In the genomic region with DNA sequence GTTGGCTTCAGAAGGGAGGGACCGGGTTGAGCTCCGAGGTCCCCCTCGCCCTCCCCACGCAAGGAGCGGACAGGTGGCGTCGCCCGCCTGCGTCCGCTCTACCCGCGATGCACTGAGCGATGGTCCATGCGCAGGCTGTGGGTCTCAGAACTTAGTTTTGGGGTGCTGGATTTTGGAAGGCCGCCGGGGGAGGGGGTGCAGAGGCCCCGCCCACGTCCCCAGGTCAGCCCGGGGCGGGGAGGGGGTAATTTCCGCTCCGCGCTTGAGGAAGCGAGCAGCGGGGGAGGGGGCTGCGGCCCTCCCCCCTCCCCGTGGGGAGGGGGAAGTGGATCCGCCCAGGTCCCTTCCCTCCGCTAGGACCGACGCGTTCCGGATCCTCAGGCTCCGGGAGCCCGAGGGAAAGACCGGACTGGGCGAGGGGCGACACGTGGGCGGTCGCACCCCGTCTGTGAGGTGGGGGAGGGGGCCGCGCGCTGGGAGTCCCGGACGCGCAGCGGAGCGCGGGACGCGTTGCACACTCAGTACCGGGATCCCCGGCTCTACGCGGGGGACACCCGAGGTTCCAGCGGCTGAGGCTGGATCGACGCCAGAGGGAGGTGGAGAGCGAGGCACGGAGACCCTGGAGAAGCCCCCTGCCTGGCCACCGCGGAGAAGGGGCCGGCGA, we compare ENCODE assay signal across 8 mouse cellular contexts. TPM values are rescaled to one million over a fixed set of nuclear protein-coding genes. Genes with fewer than 3 reads are reported as not detected.
DNase-seq lines count a peak whose midpoint lies in the region; ATAC-seq and TF ChIP-seq lines count a peak whose summit lies in the region.

No protein-coding gene starts in this region.

- no peaks in the 10 kb centered on the region for H3K9me3 ChIP-seq in kidney, embryonic 15.5 days (replicated peaks)
- no peaks in the 10 kb centered on the region for H3K9me3 ChIP-seq in heart, embryonic 14.5 days (ENCODE audit: control insufficient read depth, low read length)
- no peaks in the 10 kb centered on the region for H3K9me3 ChIP-seq in limb, embryonic 12.5 days
- H3K9me3 ChIP-seq in neural tube, embryonic 14.5 days (ENCODE audit: control insufficient read depth, low read length), result no peaks in the 10 kb centered on the region

- H3K4me1 ChIP-seq in kidney, embryonic 15.5 days, result peaks cover 30% of the 10 kb centered on the region
- H3K4me1 ChIP-seq in bone marrow macrophage, adult 2 months (ENCODE audit: control insufficient read depth, insufficient read depth, low read length), result no peaks in the 10 kb centered on the region
- H3K4me1 ChIP-seq in heart, embryonic 14.5 days (ENCODE audit: control insufficient read depth in 2 of 2, insufficient read depth in 2 of 2, low read length in 2 of 2), result peaks cover 2 to 14% of the 10 kb centered on the region in 2 experiments; a peak in 3 of 4 replicates
- peaks cover 20% of the 10 kb centered on the region for H3K4me1 ChIP-seq in limb, embryonic 12.5 days (replicated peaks)
- peaks cover 4% of the 10 kb centered on the region; the same call in 1 of the 2 replicates for H3K4me1 ChIP-seq in neural tube, embryonic 14.5 days (ENCODE audit: control insufficient read depth, insufficient read depth, low read length)

- no peak for TF ChIP-seq CTCF in bone marrow macrophage, adult 2 months (IDR thresholded peaks at IDR 0.05; ENCODE audit: low read depth, low read length)

- H3K4me2 ChIP-seq in kidney, embryonic 15.5 days, result peak overlapping the region; percentile 99
- H3K4me2 ChIP-seq in heart, embryonic 14.5 days (ENCODE audit: low read length), result peak overlapping the region; percentile 99
- peak overlapping the region; percentile 97 for H3K4me2 ChIP-seq in limb, embryonic 12.5 days
- peak overlapping the region; percentile 71 for H3K4me2 ChIP-seq in neural tube, embryonic 14.5 days (ENCODE audit: low read depth, low read length)

- no peak for DNase-seq in kidney, adult 8-10 months
- DNase-seq in layer of hippocampus, adult 18-20 months (ENCODE audit: low spot score in 2 of 2), result no peak
- DNase-seq in cerebellum, adult 11-12 months, result no peak

- peak overlapping the region; percentile 96 for H3K27ac ChIP-seq in kidney, embryonic 15.5 days
- no peak overlapping the region for H3K27ac ChIP-seq in bone marrow macrophage, adult 2 months (ENCODE audit: insufficient read depth, low read depth, low read length)
- H3K27ac ChIP-seq in heart, embryonic 14.5 days (replicated peaks in 1 of 2; ENCODE audit: control insufficient read depth in 1 of 2, insufficient read depth in 1 of 2, low read depth in 2 of 2, low read length in 2 of 2), result peak overlapping the region; percentile 56 to 95
- peak overlapping the region; percentile 100 for H3K27ac ChIP-seq in limb, embryonic 12.5 days
- peak overlapping the region; percentile 88 for H3K27ac ChIP-seq in neural tube, embryonic 14.5 days (ENCODE audit: low read depth, low read length)

- H3K9ac ChIP-seq in kidney, embryonic 15.5 days, result peak overlapping the region; percentile 97
- H3K9ac ChIP-seq in heart, embryonic 14.5 days (ENCODE audit: low read length), result peak overlapping the region; percentile 97
- H3K9ac ChIP-seq in limb, embryonic 12.5 days (replicated peaks), result peak overlapping the region; percentile 88
- H3K9ac ChIP-seq in neural tube, embryonic 14.5 days (replicated peaks; ENCODE audit: low read depth, low read length), result peak overlapping the region; percentile 74

- H3K4me3 ChIP-seq in kidney, embryonic 15.5 days (replicated peaks), result peak overlapping the region; percentile 92
- H3K4me3 ChIP-seq in bone marrow macrophage, adult 2 months (ENCODE audit: insufficient read depth, low read length), result peak overlapping the region; percentile 20
- H3K4me3 ChIP-seq in heart, embryonic 14.5 days (ENCODE audit: control insufficient read depth in 1 of 2, insufficient read depth in 1 of 2, low read depth in 1 of 2, low read length in 2 of 2), result peak overlapping the region; percentile 69 to 87
- H3K4me3 ChIP-seq in limb, embryonic 12.5 days (replicated peaks), result peak overlapping the region; percentile 95
- H3K4me3 ChIP-seq in neural tube, embryonic 14.5 days (ENCODE audit: low read depth, low read length), result peak overlapping the region; percentile 77

- peak; percentile 83 for ATAC-seq in kidney, embryonic 15.5 days (replicated peaks; ENCODE audit: low FRiP score)
- peak; percentile 59 for ATAC-seq in heart, embryonic 14.5 days (ENCODE audit: insufficient number of reproducible peaks, insufficient read depth, low FRiP score, low read depth)
- ATAC-seq in limb, embryonic 12.5 days (ENCODE audit: insufficient number of reproducible peaks, insufficient read depth, low FRiP score, low TSS enrichment, low read depth), result peak; percentile 82
- ATAC-seq in neural tube, embryonic 14.5 days (ENCODE audit: low read depth), result peak; percentile 76

- no peaks in the 10 kb centered on the region for H3K36me3 ChIP-seq in kidney, embryonic 15.5 days
- H3K36me3 ChIP-seq in heart, embryonic 14.5 days (ENCODE audit: control insufficient read depth, insufficient read depth, low read length), result no peaks in the 10 kb centered on the region
- no peaks in the 10 kb centered on the region for H3K36me3 ChIP-seq in limb, embryonic 12.5 days
- H3K36me3 ChIP-seq in neural tube, embryonic 14.5 days (ENCODE audit: control insufficient read depth, insufficient read depth, low read length), result no peaks in the 10 kb centered on the region

- H3K27me3 ChIP-seq in kidney, embryonic 15.5 days, result peaks cover 5% of the 10 kb centered on the region; the same call in 1 of the 2 replicates
- no peaks in the 10 kb centered on the region for H3K27me3 ChIP-seq in heart, embryonic 14.5 days (ENCODE audit: control insufficient read depth, insufficient read depth, low read length)
- no peaks in the 10 kb centered on the region for H3K27me3 ChIP-seq in limb, embryonic 12.5 days
- H3K27me3 ChIP-seq in neural tube, embryonic 14.5 days (ENCODE audit: control insufficient read depth, insufficient read depth, low read length), result no peaks in the 10 kb centered on the region

- no peak for TF ChIP-seq POLR2A in bone marrow macrophage, adult 2 months (IDR thresholded peaks at IDR 0.05; ENCODE audit: borderline replicate concordance, low read depth, low read length)

- WGBS in kidney, embryonic 15.5 days, result under 1% methylated on average over 66 of the region's 67 CpGs
- under 1% methylated on average over 63 of the region's 67 CpGs for WGBS in heart, embryonic 14.5 days
- WGBS in limb, embryonic 12.5 days, result under 1% methylated on average over 67 of the region's 67 CpGs
- WGBS in neural tube, embryonic 14.5 days, result under 1% methylated on average over 60 of the region's 67 CpGs

RNA-seq across cellular contexts. Expression of gene Igf2bp1, which starts 1.2 kb away (rescaled TPM):
- 53.8 and 57.9 TPM in 2 replicates for polyA plus RNA-seq in kidney, embryonic 15.5 days (2015; fragmentation: Nextera tagmentation; extraction: Ambion mirVana)
- not detected in 2 replicates for polyA plus RNA-seq in bone marrow macrophage, adult 2 months (2012; ENCODE audit: insufficient read depth, insufficient read length, missing spikeins)
- 14.0 and 17.2 TPM in 2 replicates for polyA plus RNA-seq in heart, embryonic 14.5 days (2014; fragmentation: Nextera tagmentation; extraction: Ambion mirVana)
- 110 and 122 TPM in 2 replicates for polyA plus RNA-seq in limb, embryonic 12.5 days (2016; fragmentation: Nextera tagmentation; extraction: Ambion mirVana)
- polyA plus RNA-seq in neural tube, embryonic 14.5 days (2014; fragmentation: Nextera tagmentation; extraction: Ambion mirVana), result 3.0 and 5.9 TPM in 2 replicates
- total RNA-seq in layer of hippocampus, adult 18-20 months (2021), result not detected

RNA-seq across cellular contexts. Expression of gene Gip, which starts 17.4 kb away (rescaled TPM):
- not detected in 2 replicates for polyA plus RNA-seq in kidney, embryonic 15.5 days (2015; fragmentation: Nextera tagmentation; extraction: Ambion mirVana)
- not detected in 2 replicates for polyA plus RNA-seq in bone marrow macrophage, adult 2 months (2012; ENCODE audit: insufficient read depth, insufficient read length, missing spikeins)
- polyA plus RNA-seq in heart, embryonic 14.5 days (2014; fragmentation: Nextera tagmentation; extraction: Ambion mirVana), result not detected in 2 replicates
- polyA plus RNA-seq in limb, embryonic 12.5 days (2016; fragmentation: Nextera tagmentation; extraction: Ambion mirVana), result not detected in 2 replicates
- polyA plus RNA-seq in neural tube, embryonic 14.5 days (2014; fragmentation: Nextera tagmentation; extraction: Ambion mirVana), result not detected in 2 replicates
- total RNA-seq in layer of hippocampus, adult 18-20 months (2021), result not detected

RNA-seq across cellular contexts. Expression of gene Snf8, which starts 27.7 kb away (rescaled TPM):
- polyA plus RNA-seq in kidney, embryonic 15.5 days (2015; fragmentation: Nextera tagmentation; extraction: Ambion mirVana), result 98.3 and 99.0 TPM in 2 replicates
- polyA plus RNA-seq in bone marrow macrophage, adult 2 months (2012; ENCODE audit: insufficient read depth, insufficient read length, missing spikeins), result 81.3 and 91.8 TPM in 2 replicates
- 23.5 and 30.5 TPM in 2 replicates for polyA plus RNA-seq in heart, embryonic 14.5 days (2014; fragmentation: Nextera tagmentation; extraction: Ambion mirVana)
- polyA plus RNA-seq in limb, embryonic 12.5 days (2016; fragmentation: Nextera tagmentation; extraction: Ambion mirVana), result 89.8 and 103 TPM in 2 replicates
- 43.7 and 46.2 TPM in 2 replicates for polyA plus RNA-seq in neural tube, embryonic 14.5 days (2014; fragmentation: Nextera tagmentation; extraction: Ambion mirVana)
- 100 to 1,000 TPM; 104 to 106 TPM for total RNA-seq in layer of hippocampus, adult 18-20 months (2021)

RNA-seq across cellular contexts. Expression of gene Ube2z, which starts 58.2 kb away (rescaled TPM):
- 40.6 and 42.0 TPM in 2 replicates for polyA plus RNA-seq in kidney, embryonic 15.5 days (2015; fragmentation: Nextera tagmentation; extraction: Ambion mirVana)
- polyA plus RNA-seq in bone marrow macrophage, adult 2 months (2012; ENCODE audit: insufficient read depth, insufficient read length, missing spikeins), result 37.6 and 43.6 TPM in 2 replicates
- polyA plus RNA-seq in heart, embryonic 14.5 days (2014; fragmentation: Nextera tagmentation; extraction: Ambion mirVana), result 28.7 and 29.7 TPM in 2 replicates
- polyA plus RNA-seq in limb, embryonic 12.5 days (2016; fragmentation: Nextera tagmentation; extraction: Ambion mirVana), result 46.0 and 50.9 TPM in 2 replicates
- 26.2 and 34.6 TPM in 2 replicates for polyA plus RNA-seq in neural tube, embryonic 14.5 days (2014; fragmentation: Nextera tagmentation; extraction: Ambion mirVana)
- 10 to 100 TPM; 56.3 to 59.0 TPM for total RNA-seq in layer of hippocampus, adult 18-20 months (2021)

Comparison
In these comparisons a context has a peak if more than half of its experiments do, and no peak if none do; other contexts are left out.
1. H3K4me3 ChIP-seq: peak in every context shown above with its lines; median percentile 95 in limb, embryonic 12.5 days; 92 in kidney, embryonic 15.5 days; 78 in heart, embryonic 14.5 days; 77 in neural tube, embryonic 14.5 days; 20 in bone marrow macrophage, adult 2 months.